Mouse (Mus musculus) embryo, embryonic 11 days (tissue): ENCODE results near the gene Necab3.

Source experiments
- DNase-seq: peaks from one replicate; pipeline ENCODE4 v3.0.0-alpha.2; 2015

Necab3 gene

DNA sequence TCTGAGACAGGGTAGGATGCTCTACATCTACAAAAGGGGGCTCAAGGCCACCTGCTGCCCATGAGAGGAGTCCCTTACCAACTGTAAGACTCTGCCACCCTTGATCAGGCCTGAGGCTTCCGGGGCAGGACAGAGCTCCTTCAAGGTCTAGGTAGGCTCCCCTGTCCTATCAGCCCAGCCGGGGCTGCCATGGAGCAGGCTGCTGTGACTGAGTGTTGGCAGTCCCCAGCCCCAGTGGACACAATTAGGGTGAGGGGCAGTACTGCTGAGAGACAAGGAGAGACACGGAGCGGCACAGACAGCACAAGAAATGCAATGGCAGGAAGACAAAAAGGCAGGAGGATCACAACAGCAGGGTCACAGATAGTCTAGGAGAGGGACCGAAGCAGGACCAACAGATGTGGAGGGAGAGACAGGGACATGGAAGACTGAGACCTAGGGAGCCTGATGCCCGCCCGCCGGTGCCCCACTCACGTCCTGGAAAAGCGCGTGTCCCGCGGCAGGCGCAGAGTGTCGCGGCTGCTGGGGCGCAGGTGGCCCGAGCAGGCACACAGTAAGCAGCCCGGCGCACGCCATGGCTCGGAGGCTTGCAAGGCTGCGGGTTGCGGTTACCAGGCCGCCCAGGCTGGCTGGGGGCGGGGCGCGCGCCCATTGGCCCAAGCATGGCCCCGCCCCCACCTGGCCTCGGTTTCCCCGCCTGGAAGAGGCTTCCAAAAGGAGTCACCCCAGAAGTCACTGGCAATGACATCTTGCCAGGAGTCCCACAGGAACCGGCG lies at the start of gene Necab3:
Gene Necab3 (minus strand): TSS at position 627 of the 776 bp plus-strand sequence.
- DNase-seq = peak; percentile 75

DNA sequence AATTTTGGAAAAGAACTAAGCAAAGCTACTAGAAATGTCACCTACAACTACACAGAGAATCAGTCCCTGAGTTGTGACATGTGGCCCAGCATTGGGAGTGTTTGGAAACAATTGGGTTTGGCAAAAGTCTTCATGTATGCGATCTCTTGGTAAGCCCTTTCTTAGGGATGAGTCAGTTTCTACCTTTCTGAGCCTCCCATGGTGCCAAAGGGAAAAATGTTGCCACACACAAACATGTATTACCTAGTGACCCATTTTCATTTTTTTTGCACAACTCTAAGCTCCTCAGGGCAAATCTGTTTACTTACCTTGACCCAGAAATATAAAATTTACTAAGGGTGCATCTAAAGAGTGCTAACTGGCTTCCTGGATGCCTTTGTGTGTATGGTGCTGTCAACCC lies 48.3 kb upstream of the Necab3 start:
- DNase-seq = no peak

DNA sequence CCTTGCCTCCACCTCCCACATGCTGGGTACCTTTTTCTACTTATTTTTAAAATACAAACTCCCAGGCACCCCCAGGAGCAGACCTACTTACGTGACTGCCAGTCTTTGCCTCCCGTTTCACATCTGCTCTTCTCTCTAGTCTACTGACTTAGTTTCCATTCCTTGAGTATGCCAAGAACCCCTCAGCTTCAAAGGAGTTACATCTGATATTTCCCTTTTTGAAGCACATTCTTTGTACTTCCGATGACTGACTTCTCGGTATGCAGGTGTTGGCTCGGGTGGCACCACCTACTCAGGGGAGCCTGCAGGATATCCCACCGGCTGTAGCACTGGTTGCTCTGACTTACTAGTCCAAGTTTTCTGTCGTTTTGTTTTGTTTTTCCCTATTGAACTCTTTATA lies 45.5 kb upstream of the Necab3 start:
- no peak for DNase-seq

DNA sequence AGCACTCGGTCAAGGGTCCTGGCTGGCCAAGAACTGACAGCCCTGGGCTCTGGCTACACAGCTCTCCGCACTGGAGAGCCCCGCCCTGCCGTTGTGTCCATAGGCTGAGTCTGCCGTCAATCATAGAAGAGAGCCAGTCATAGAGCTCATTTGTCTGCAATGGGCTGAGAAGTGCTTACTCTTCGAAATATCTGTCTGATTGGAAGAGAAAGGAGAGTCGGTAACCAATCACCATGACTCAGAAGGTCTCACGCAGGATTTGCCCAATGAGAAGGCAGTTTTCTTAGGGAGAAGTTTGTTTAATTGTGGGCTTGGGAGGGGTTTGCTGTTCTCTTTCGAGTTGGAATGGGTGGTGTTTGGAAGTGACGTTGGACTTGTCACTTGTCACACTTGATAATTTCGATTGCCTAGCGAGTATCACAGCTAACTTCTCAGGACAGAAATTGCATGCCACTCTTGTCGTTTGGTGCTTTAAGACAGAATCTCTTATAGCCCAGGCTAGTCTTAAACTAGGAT lies 45.0 kb upstream of the Necab3 start, which contains the start of gene Pxmp4:
Gene Pxmp4 (minus strand): TSS at position 71 of the 516 bp plus-strand sequence.
- peak; percentile 95 for DNase-seq

DNA sequence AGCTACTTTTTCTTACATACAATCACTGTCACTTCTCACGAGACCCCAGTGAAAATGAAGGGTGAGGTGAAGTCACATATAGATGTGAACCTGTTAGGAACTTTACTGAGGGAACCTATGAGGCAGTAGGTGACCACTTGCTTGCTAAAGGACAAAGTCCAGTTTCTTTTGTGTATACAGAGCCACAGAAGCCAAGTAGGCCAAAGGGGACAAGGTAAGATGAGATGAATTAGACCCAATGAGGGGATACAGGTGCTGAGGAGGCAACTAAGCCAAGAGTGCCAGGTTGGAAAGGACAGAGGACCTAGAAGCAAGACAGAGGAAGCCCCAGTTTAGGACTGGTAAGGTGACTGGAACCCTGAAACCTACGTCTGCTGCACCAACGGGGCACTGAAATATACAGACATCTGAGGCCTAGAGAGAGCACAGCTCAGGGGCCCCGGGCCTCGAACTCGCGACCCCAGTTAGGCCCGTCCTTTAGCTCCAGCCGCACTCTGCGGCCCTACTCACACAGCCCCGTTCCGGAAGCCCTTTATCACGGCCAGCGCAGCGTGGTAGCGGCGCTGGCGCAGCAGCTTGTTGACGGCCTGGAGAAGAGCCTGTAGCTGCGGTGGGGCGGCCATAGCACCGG lies 44.4 kb upstream of the Necab3 start:
- DNase-seq = no peak

DNA sequence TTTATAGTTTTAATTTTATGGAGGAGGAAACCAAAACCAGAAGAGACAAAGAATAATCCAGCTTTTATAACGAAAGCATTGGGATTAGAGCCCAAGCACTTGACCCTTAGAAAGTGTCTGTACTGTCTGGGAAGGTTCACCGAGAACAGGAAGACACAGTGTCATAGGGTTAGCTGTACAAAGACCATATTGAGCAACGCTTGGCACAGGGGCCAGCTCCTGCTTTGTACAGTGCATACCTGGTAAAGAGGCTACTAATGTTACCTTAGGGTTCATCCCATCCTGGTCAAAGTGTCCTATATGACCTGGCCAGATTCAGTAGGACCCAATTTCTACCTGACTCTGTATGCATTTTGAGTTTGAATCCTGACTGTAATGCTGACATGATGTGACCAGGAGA lies 42.6 kb upstream of the Necab3 start:
- no peak for DNase-seq

DNA sequence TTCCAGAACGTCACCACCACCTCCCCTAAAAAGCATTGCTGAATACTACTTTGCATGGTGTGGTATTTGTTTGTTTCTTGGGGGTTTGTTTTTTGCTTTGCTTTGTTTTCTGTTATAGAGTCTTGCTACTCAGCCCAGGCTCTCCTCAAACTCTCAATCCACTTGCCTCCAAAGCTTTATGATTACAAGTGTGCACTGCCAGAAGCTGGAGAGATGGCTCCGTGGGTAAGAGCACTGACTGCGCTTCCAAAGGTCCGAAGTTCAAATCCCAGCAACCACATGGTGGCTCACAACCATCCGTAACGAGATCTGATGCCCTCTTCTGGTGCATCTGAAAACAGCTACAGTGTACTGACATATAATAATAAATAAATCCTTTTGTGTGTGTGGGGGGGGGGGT lies 41.9 kb upstream of the Necab3 start:
- DNase-seq = no peak

DNA sequence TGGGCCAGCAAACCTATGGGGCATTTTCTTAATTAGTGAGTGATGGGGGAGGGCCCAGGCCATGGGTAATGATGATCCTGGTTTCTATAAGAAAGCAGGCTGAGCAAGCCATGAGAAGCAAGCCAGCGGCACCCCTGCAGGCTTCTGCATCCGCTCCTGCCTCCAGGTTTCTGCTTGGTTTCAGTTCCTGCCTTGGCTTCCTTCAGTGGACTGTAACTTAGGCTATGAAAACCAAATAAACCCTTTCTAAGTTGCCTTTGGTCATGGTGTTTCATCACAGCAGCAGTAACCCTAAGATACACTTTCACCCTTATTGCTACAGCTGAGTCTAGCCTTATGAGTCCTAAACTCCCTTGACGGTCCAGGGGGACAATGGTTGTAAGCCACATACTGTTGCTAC lies 38.7 kb upstream of the Necab3 start:
- DNase-seq = no peak

DNA sequence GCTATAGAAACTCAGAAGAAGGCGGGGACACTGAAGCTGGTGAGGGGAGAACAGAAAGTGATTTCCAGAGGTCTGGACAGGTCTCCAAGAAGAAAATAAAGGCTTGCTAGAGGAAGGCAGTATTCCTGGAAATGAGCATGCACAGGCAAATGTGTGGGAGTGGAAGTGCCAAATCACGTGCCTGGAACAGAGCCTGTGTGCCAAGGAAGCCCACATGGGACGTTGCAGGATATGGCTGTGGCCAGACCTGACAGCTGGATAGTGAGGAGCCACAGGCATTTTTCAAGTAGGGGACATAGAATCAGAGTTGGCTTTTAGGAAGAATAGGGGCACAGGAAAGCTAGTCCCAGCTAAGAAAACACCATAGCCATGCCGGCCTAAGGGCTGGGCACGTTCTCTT lies 37.1 kb upstream of the Necab3 start:
- no peak for DNase-seq

DNA sequence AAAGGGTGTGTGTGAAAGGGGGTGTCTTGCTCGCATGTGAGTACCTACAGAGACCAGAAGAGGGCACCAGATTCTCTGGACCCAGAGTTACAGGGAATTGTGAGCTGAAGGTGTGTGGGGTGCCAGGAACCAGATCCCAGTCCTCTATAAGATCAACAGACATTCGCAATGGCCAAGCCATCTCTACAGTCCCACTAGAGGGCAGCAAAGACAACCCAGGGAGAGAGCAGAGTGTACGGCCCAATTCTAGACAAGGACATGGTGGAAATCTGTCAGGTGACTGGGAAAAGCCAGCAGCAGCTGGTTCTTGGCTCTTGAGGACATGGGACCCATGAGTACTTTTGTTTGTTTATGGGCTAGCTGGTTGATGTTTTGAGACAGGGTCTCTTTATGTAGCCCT lies 34.3 kb upstream of the Necab3 start:
- DNase-seq = peak; percentile 47

DNA sequence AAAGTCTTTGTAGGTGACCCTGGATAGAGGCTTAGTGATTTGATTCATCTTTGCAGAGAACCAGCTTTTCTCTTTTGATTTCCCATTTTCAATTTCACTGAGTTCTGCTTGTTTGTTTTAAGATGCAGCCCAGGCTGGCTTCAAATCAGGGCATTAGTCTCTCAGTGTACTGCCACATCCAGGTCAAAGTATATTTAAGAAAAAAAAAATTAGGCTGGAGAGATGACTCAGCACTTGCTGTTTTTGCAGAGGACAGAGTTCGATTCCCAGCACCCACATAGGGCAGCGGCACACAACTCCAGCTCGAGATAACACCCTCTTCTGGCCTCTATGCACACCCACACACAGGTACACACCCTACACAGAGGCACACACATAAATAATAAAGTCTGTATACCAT lies 32.5 kb upstream of the Necab3 start:
- no peak for DNase-seq

DNA sequence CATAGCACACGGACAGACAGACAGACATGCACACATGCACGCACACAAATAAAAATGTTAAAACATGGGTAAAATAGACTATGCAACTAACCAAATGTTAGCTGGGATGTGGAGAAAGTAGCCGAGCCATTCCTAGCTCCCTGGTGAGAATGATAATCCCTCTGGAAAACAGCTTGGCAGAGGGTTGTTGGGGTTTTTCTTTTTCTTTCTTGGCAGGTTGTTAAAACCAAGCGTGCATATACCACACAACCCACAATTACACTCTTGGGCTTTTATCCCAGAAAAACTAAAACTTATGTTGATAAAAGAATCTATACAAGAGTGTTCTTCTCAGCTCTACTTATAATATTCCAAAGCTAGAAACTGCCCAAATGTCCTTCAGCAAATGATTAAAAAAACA lies 30.4 kb upstream of the Necab3 start:
- no peak for DNase-seq

DNA sequence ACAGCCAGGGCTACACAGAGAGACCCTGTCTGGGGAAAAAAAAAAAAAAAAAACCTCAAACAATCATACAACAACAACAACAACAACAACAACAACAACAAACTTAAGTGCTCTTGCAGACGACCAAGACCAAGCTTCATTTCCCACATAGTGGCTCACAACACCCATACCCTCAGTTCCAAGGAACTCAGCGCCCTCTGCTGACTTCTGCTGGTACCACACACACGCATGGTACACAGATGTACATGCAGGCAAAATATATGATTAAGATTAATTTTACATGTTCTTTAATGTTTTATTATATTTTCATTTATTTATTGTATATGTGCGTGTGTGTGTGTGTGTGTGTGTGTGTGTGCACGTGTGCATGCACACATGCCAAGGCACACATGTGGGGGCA lies 27.7 kb upstream of the Necab3 start:
- DNase-seq = peak; percentile 42

DNA sequence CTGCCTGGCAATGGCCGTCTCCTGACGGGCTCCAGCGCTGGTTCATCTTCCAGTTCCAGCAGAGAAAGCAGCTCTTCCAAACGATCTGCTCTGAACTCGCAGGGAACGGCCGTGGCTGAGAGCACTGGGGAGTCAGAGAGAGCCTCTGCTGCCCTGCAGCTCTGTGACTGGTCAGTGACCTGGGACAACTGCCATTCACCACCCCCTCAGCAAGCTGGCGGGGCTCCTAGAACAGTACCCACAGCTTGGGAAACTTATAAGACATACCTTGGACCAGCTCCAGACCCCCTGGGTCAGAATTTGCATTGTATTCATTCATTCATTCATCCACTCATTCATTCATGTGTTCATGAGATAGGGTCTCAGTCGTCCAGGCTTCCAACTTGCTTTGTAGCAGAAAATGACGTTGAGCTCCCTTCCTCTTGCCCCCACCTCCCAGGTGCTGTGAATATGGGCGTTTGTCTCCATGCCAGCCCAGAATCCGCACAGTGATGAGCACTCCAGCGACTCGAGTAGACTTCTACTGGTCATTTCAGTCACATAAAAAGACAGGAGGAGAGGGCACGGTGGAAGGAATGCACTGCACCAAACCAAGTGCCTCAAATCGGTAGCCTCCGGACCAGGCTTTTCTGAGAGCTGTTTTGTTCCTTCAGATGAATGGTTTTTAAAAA lies 26.4 kb upstream of the Necab3 start:
- no peak for DNase-seq

DNA sequence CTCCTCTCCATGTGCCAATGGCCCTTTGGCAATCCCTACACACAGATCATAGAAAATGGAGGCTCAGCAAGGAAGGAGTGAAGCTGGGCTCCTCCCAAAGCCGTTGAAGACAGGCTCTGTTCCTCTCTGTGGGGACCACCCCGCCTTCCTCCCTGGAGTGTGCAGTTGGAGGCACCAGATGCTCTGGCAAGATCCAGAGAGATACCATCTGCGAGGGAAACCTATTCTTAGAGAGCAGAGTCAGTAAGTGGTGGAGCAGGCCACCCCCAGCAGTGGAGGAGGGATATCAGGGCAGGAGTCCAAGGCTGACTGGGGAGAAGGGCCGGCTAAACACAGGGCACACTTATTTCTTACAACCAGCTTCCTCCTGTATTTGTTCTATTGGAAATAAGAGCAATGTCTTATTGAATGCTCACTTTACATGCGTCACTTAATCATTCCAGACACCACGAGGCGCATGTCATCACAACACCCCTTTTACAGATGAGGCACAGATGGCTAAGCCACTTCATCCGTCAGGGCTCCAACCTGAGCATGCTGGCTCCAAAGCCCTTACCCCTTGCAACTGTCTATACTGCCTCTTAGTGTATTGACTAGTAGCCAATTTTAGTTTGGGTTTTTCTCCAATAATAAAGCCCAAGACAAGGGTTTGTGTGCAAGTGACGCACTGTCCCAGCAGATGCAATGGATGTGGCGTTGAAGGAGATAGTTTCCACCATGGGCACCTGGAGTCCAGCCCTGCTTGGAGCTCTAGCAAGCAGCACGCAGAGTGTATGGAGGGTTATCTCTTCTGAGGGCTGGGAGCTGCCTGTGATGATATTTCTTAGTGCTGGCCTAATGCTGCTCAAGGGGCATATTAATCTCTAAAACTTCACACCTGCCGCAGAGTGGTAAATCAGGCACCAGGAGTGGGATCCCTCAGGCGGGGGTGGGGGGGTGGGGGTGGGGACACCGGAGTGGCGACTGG lies 25.5 kb upstream of the Necab3 start:
- DNase-seq = no peak

DNA sequence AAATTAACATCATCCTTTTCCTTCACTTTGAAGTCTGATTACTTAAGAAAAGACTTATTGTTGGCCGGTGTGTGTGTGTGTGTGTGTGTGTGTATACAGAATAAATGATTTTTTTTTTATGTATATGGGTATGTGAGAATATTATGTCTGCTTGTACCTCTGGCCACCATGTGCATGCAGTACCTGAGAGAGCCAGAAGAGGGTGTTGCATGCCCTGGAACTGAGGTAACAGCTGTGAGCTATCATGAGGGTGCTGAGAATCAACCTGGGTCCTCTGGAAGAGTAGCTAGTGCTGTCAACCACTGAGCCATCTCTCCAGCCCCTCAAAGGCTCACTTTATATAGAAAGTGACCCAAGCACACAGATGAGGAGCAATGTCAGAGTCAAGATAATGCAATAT lies 22.7 kb upstream of the Necab3 start:
- no peak for DNase-seq

DNA sequence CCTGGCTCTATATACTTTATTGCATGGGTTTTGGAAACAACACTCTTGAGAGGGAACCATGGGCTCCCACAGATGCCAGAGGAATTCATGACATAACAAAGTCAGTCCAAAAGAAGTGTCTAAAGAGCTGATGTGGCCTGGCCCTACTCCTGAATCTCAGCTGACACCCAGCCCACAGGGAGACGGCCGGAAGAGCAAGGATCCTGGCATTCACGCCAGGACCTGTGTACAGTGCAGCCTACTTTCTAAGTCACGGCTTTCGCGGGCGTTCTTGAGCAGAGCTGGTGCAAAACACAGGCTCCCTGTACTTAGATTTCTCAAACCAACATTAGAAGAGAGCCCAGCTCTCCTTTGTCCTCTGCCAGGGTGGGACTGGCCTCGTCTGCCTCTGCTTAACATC lies 21.9 kb upstream of the Necab3 start:
- DNase-seq = no peak

DNA sequence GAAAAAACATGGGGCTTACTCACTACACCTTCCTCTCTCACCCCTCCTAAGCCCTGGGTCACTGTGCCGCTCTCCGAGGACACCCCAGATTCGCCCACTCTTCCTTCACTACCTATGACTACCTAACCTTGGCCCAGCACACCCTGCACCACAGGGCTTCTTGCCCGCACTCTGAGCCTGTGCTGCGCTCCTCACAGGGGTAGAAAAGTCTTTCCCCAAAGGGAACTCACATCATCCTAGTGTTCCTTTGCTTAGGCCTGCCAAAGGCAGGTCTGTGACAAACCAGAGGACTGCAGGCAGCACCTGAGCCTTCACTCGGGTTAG lies 19.0 kb upstream of the Necab3 start:
- no peak for DNase-seq

DNA sequence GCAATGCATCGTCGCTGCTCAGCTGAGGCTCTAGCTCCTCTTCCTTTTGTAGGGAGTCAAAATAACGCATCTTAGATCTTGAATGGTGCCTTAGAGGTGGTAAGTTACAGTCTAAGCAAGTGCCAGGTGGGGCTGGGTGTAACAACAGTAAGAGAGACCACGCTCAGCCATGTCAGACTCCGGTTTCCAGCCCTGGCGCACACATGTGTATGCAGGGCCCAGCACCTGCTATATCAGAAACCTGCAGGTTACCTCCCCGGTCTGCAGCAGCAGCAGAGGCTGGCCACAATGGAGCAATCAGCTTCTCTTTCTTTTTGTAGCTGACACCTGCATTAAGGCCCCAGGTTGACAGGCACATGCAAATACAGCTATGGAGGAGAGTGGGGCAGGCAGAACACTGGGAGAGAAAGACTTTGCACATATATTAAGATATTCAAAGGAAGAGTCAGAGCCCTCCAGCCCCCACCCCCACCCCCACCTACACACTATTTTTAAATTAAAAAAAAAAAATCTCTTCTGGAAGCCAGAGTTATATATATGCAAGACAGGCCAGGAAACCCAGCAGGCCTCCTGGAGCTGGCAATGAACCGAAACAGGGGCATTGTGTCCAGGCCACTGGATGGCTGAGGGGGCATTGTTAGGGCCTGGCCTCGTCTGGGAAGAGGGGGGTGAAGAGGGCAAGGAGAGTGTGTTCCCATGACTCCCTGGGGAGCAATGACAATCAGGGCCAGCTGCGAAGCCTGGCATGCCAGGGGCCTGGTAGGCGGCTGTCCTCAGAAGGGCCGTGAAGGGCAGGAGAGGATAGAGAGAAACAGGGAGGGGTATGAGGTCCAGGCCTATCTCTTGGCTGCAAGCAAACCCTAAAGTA lies 18.4 kb upstream of the Necab3 start:
- DNase-seq = peak; percentile 73

DNA sequence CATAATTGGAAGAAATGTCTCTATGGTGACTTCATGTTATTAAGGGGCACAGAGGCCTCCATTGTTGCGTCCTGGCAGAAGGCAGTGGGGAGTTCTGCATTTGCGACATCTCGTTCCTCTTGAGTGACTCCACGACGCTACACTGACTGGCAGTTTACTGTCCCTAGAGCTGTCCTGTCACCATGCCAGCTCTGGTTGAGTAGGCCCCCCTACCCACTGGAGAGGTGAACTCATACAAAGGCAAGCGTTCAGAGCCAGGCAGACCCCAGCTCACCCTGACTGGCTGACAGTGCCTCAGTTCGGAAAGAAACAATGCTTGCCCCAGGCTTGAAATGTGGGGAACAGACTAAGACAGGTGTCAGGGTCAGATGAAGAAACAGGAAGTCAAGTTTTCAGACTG lies 15.6 kb upstream of the Necab3 start:
- no peak for DNase-seq

DNA sequence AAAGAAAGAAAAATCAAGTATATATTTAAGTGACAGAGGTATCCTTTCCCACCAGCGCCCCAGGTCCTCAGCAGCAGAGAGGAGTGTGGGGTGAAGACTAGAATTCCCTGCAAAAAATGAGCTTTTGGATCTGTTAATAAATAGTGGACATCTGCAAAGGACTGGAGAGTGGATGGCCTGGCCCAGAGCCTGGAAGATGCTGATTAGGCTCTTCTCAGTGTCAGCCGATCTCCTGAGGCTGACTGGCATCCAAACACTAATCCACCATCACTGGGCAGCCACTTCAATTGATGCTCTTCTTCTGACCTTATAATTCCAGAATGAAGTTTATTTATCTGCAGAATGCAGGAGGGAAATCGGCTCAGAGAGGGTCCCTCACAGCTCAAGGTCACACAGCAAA lies 14.3 kb upstream of the Necab3 start:
- no peak for DNase-seq

DNA sequence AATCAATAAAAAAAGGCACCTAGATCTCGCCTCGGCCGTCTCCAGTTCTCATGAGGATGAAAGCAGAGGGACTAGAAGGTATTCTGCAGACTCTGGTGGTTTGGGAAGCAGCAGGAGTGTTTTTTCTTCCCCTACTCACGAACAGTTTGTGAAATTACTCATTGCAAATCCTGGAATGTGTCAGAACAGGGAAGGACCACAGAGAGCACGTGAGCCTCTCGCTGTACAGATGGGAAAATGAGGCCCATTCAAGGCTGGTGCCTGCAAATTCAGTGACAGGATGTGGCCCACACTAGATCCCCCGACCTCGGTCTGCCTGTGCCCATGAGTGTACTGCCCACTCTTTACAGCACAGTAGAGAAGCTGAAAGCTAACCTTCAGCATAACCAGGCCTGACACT lies 13.3 kb upstream of the Necab3 start:
- no peak for DNase-seq
